Mouse (Mus musculus): ENCODE measurements around the gene Rpp25l. TPM values are rescaled to one million over a fixed set of nuclear protein-coding genes. Genes with fewer than 3 reads are reported as not detected.
A peak's percentile ranks its signal among the peaks of the same experiment; 100 is the strongest.
"Not testable (repeated sequence)": the region's sequence is repeated elsewhere in the genome, so short reads cannot be mapped to it uniquely, and the experiment has no call there.

Gene Rpp25l
- polyA plus RNA-seq, 1 experiment from 2014 or later: 27.2 TPM

DNA sequence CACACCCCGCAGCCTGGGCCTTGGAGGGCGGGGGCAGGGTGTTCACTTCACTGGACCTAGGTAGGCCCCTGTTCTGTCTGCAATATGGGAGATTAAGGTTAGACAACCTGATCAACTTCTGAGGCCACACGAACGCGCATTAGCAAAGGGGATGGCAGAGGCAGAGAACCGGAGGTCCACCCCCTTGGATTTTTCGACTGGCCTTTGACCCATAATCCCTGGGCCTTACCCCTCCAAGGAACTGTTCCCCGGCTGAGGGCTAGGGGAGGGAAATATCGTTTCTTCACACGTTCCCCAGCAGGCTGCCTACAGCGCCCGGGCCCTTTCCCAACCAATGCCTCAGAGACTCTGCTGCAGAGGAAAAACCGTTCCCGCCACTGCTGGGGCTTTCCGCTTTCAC is 16.9 kb downstream of the Rpp25l start:
- in situ Hi-C loops (cut with MboI; ENCODE audit: low pct_unique_long_range_greater_than_20kb); POLR2A ChIA-PET; H3K27me3 ChIP-seq; ATAC-seq; CTCF ChIA-PET; DNase-seq (ENCODE audit: low read depth, low spot score): not testable (repeated sequence)

DNA sequence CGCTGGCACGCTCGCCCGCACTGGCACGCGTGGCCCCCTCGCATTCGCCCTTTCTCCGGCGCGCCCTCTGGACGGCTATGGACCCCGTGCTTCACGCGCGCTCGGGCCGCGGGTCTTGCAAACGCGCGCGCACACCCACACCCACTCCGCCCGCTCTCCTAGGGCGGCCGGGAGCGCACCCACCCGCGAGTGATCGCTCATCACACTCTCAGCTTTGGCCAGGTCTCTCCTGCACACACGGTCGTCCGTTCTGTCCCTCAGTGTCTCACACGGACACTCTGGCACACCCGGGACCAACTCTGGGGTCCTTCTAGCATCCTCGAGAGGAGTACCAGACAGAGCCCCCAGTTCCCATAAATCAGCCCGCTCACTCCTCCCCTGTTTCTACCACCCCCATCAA is 17.5 kb downstream of the Rpp25l start:
- POLR2A ChIA-PET; in situ Hi-C loops (cut with MboI; ENCODE audit: low pct_unique_long_range_greater_than_20kb); DNase-seq (ENCODE audit: low read depth, low spot score); CTCF ChIA-PET; H3K27me3 ChIP-seq; ATAC-seq: not testable (repeated sequence)

- ATAC-seq: not testable (repeated sequence)
Observed at GRCm38 (mm10) chr4:41693511-41693910, 19.8 kb downstream of the Rpp25l start.

GRCm38 (mm10) chr4:41690014-41690413 is 23.3 kb downstream of the Rpp25l start:
- in situ Hi-C loops (cut with MboI; ENCODE audit: low pct_unique_long_range_greater_than_20kb); H3K27me3 ChIP-seq; CTCF ChIA-PET; DNase-seq (ENCODE audit: low read depth, low spot score); ATAC-seq; POLR2A ChIA-PET: not testable (repeated sequence)

More at GRCm38 (mm10) chr4:41693511-41693910, 19.8 kb downstream of the Rpp25l start:
- CTCF ChIA-PET; in situ Hi-C loops (cut with MboI; ENCODE audit: low pct_unique_long_range_greater_than_20kb); POLR2A ChIA-PET; H3K27me3 ChIP-seq; DNase-seq (ENCODE audit: low read depth, low spot score): not testable (repeated sequence)

GRCm38 (mm10) chr4:41688562-41688961 is 24.8 kb downstream of the Rpp25l start:
- DNase-seq (ENCODE audit: low read depth, low spot score); POLR2A ChIA-PET; ATAC-seq; H3K27me3 ChIP-seq; CTCF ChIA-PET; in situ Hi-C loops (cut with MboI; ENCODE audit: low pct_unique_long_range_greater_than_20kb): not testable (repeated sequence)

GRCm38 (mm10) chr4:41685882-41686492 is 27.3 kb downstream of the Rpp25l start:
- ATAC-seq; POLR2A ChIA-PET; DNase-seq (ENCODE audit: low read depth, low spot score); in situ Hi-C loops (cut with MboI; ENCODE audit: low pct_unique_long_range_greater_than_20kb); CTCF ChIA-PET; H3K27me3 ChIP-seq: not testable (repeated sequence)

GRCm38 (mm10) chr4:41684931-41685453 is 28.3 kb downstream of the Rpp25l start:
- in situ Hi-C loops (cut with MboI; ENCODE audit: low pct_unique_long_range_greater_than_20kb): not testable (repeated sequence)

GRCm38 (mm10) chr4:41684131-41684930 is 29.0 kb downstream of the Rpp25l start:
- in situ Hi-C loops (cut with MboI; ENCODE audit: low pct_unique_long_range_greater_than_20kb); DNase-seq (ENCODE audit: low read depth, low spot score); H3K27me3 ChIP-seq; POLR2A ChIA-PET; CTCF ChIA-PET: not testable (repeated sequence)
- peak; percentile 26 for ATAC-seq

More at GRCm38 (mm10) chr4:41684931-41685453, 28.3 kb downstream of the Rpp25l start:
- ATAC-seq; CTCF ChIA-PET; DNase-seq (ENCODE audit: low read depth, low spot score); H3K27me3 ChIP-seq; POLR2A ChIA-PET: not testable (repeated sequence)

DNA sequence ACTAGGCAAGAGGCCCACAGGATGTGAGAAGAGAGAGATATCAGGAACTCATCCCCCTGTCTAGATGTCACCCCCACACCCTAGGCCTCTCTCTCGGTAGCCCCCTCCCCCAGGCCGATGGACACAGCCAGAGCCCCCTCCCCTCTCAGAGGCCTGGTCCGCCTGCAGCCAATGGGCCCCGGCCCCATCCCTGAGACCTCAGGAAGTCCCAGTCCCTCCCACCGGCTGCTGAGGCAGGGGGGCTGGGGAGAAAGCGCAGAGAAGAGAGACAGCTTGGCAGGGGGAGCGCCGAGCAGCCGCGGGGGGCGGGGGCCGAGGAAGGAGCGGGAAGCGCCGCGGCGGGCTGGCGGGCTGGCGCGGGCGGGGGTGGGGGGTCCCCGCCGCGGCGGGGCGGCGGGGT is 30.0 kb downstream of the Rpp25l start:
- H3K27me3 ChIP-seq; CTCF ChIA-PET; in situ Hi-C loops (cut with MboI; ENCODE audit: low pct_unique_long_range_greater_than_20kb); POLR2A ChIA-PET; DNase-seq (ENCODE audit: low read depth, low spot score): not testable (repeated sequence)
- peak; percentile 38 for ATAC-seq

DNA sequence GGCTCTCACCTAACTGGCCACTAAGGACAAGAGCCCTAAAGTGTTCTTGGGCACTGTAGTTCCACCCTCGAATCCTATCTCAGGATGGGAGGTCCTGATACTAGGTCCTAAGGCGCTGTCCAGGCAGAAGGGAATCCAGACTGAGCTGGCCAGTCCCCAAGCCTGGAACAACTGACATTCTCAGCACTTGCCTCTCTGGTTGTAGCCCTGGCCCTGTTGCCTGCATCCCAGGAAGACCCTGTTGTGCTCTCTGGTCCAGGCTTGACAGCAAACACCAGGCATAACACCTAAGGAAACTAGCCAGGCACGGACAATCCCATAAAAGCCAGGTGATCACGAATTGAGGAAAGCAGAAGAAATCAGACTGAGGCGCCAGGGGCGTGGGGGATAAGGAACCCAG is 30.5 kb downstream of the Rpp25l start:
- DNase-seq (ENCODE audit: low read depth, low spot score): no peak
- ChIA-PET POLR2A (no interaction called here), CTCF (no interaction called here)
- in situ Hi-C loops (cut with MboI; ENCODE audit: low pct_unique_long_range_greater_than_20kb): no loop called here
- TF ChIP-seq CTCF (IDR thresholded peaks at IDR 0.05): no peak
- H3K27me3 ChIP-seq: no peaks in the 10 kb centered on the region
- no peak for ATAC-seq

GRCm38 (mm10) chr4:41681947-41682346 is 31.4 kb downstream of the Rpp25l start:
- POLR2A ChIA-PET: no interaction called here
- TF ChIP-seq CTCF (IDR thresholded peaks at IDR 0.05): no peak
- CTCF ChIA-PET: no interaction called here
- in situ Hi-C loops (cut with MboI; ENCODE audit: low pct_unique_long_range_greater_than_20kb): no loop called here
- DNase-seq (ENCODE audit: low read depth, low spot score): no peak
- ATAC-seq: no peak
- no peaks in the 10 kb centered on the region for H3K27me3 ChIP-seq
